Mouse (Mus musculus): Measurements from ENCODE around the gene Klk6. TPM values are rescaled to one million over a fixed set of nuclear protein-coding genes. Genes with fewer than 3 reads are reported as not detected.

Klk6 gene
- polyA plus RNA-seq, 1 experiment: not detected

GRCm38 (mm10) chr7:43796355-43796754, 27.9 kb upstream of the Klk6 start:
- TF ChIP-seq POLR2A (IDR thresholded peaks at IDR 0.05; ENCODE audit: control insufficient read depth, low read depth, low read length) (no peak), CTCF (IDR thresholded peaks at IDR 0.05; ENCODE audit: control insufficient read depth, insufficient read depth, insufficient replicate concordance, low read depth, low read length) (no peak)
- Histone ChIP-seq H3K4me1 (ENCODE audit: control insufficient read depth, insufficient read depth, low read length) (peaks cover 6% of the 10 kb centered on the region), H3K36me3 (ENCODE audit: control insufficient read depth, insufficient read depth, low read length) (no peaks in the 10 kb centered on the region), H3K27ac (ENCODE audit: control insufficient read depth, insufficient read depth, low read depth, low read length) (no peak overlapping the region), H3K27me3 (ENCODE audit: control insufficient read depth, insufficient read depth, low read length) (no peaks in the 10 kb centered on the region), H3K4me3 (ENCODE audit: control insufficient read depth, low read depth, low read length) (no peak overlapping the region)

- no peak for TF ChIP-seq CTCF (IDR thresholded peaks at IDR 0.05; ENCODE audit: control insufficient read depth, insufficient read depth, insufficient replicate concordance, low read depth, low read length)
- TF ChIP-seq POLR2A (IDR thresholded peaks at IDR 0.05; ENCODE audit: control insufficient read depth, low read depth, low read length): no peak
- Histone ChIP-seq H3K27ac (ENCODE audit: control insufficient read depth, insufficient read depth, low read depth, low read length) (no peak within 1 kb of the TSS), H3K27me3 (ENCODE audit: control insufficient read depth, insufficient read depth, low read length) (no peaks in the 10 kb centered on the region), H3K4me3 (ENCODE audit: control insufficient read depth, low read depth, low read length) (peak within 1 kb of the TSS; percentile 61), H3K4me1 (ENCODE audit: control insufficient read depth, insufficient read depth, low read length) (peaks cover 6% of the 10 kb centered on the region), H3K36me3 (ENCODE audit: control insufficient read depth, insufficient read depth, low read length) (no peaks in the 10 kb centered on the region)
Measured at GRCm38 (mm10) chr7:43797333-43797769, 26.9 kb upstream of the Klk6 start, which contains the start of gene Klk8. TSS of gene Klk8 (plus strand) at chr7:43797577.

GRCm38 (mm10) chr7:43797844-43798462, 26.3 kb upstream of the Klk6 start:
- no peak for TF ChIP-seq POLR2A (IDR thresholded peaks at IDR 0.05; ENCODE audit: control insufficient read depth, low read depth, low read length)
- no peak overlapping the region for H3K27ac ChIP-seq (ENCODE audit: control insufficient read depth, insufficient read depth, low read depth, low read length)
- no peaks in the 10 kb centered on the region for H3K27me3 ChIP-seq (ENCODE audit: control insufficient read depth, insufficient read depth, low read length)
- H3K4me1 ChIP-seq (ENCODE audit: control insufficient read depth, insufficient read depth, low read length): peaks cover 6% of the 10 kb centered on the region
- H3K4me3 ChIP-seq (ENCODE audit: control insufficient read depth, low read depth, low read length): no peak overlapping the region
- no peaks in the 10 kb centered on the region for H3K36me3 ChIP-seq (ENCODE audit: control insufficient read depth, insufficient read depth, low read length)

GRCm38 (mm10) chr7:43799876-43800275, 24.4 kb upstream of the Klk6 start:
- Histone ChIP-seq H3K4me1 (ENCODE audit: control insufficient read depth, insufficient read depth, low read length) (peaks cover 6% of the 10 kb centered on the region), H3K36me3 (ENCODE audit: control insufficient read depth, insufficient read depth, low read length) (no peaks in the 10 kb centered on the region), H3K27ac (ENCODE audit: control insufficient read depth, insufficient read depth, low read depth, low read length) (no peak overlapping the region), H3K27me3 (ENCODE audit: control insufficient read depth, insufficient read depth, low read length) (no peaks in the 10 kb centered on the region), H3K4me3 (ENCODE audit: control insufficient read depth, low read depth, low read length) (no peak overlapping the region)
- TF ChIP-seq POLR2A (IDR thresholded peaks at IDR 0.05; ENCODE audit: control insufficient read depth, low read depth, low read length): no peak
- TF ChIP-seq CTCF (IDR thresholded peaks at IDR 0.05; ENCODE audit: control insufficient read depth, insufficient read depth, insufficient replicate concordance, low read depth, low read length): no peak

- Histone ChIP-seq H3K36me3 (ENCODE audit: control insufficient read depth, insufficient read depth, low read length) (no peaks in the 10 kb centered on the region), H3K4me3 (ENCODE audit: control insufficient read depth, low read depth, low read length) (no peak within 1 kb of the TSS), H3K4me1 (ENCODE audit: control insufficient read depth, insufficient read depth, low read length) (no peaks in the 10 kb centered on the region), H3K27me3 (ENCODE audit: control insufficient read depth, insufficient read depth, low read length) (no peaks in the 10 kb centered on the region), H3K27ac (ENCODE audit: control insufficient read depth, insufficient read depth, low read depth, low read length) (no peak within 1 kb of the TSS)
- no peak for TF ChIP-seq POLR2A (IDR thresholded peaks at IDR 0.05; ENCODE audit: control insufficient read depth, low read depth, low read length)
- TF ChIP-seq CTCF (IDR thresholded peaks at IDR 0.05; ENCODE audit: control insufficient read depth, insufficient read depth, insufficient replicate concordance, low read depth, low read length): no peak
Measured at GRCm38 (mm10) chr7:43810994-43811393, 13.3 kb upstream of the Klk6 start, which contains the start of gene Klk7. TSS of gene Klk7 (plus strand) at chr7:43811294.

- Histone ChIP-seq H3K36me3 (ENCODE audit: control insufficient read depth, insufficient read depth, low read length) (no peaks in the 10 kb centered on the region), H3K27ac (ENCODE audit: control insufficient read depth, insufficient read depth, low read depth, low read length) (no peak overlapping the region), H3K4me3 (ENCODE audit: control insufficient read depth, low read depth, low read length) (no peak overlapping the region), H3K27me3 (ENCODE audit: control insufficient read depth, insufficient read depth, low read length) (no peaks in the 10 kb centered on the region), H3K4me1 (ENCODE audit: control insufficient read depth, insufficient read depth, low read length) (no peaks in the 10 kb centered on the region)
- TF ChIP-seq CTCF (IDR thresholded peaks at IDR 0.05; ENCODE audit: control insufficient read depth, insufficient read depth, insufficient replicate concordance, low read depth, low read length) (no peak), POLR2A (IDR thresholded peaks at IDR 0.05; ENCODE audit: control insufficient read depth, low read depth, low read length) (no peak)
Measured at GRCm38 (mm10) chr7:43815211-43815610, 9.1 kb upstream of the Klk6 start.

GRCm38 (mm10) chr7:43816746-43817145, 7.6 kb upstream of the Klk6 start:
- H3K4me1 ChIP-seq (ENCODE audit: control insufficient read depth, insufficient read depth, low read length): no peaks in the 10 kb centered on the region
- H3K36me3 ChIP-seq (ENCODE audit: control insufficient read depth, insufficient read depth, low read length): no peaks in the 10 kb centered on the region
- TF ChIP-seq CTCF (IDR thresholded peaks at IDR 0.05; ENCODE audit: control insufficient read depth, insufficient read depth, insufficient replicate concordance, low read depth, low read length) (no peak), POLR2A (IDR thresholded peaks at IDR 0.05; ENCODE audit: control insufficient read depth, low read depth, low read length) (no peak)
- H3K4me3 ChIP-seq (ENCODE audit: control insufficient read depth, low read depth, low read length): no peak overlapping the region
- no peak overlapping the region for H3K27ac ChIP-seq (ENCODE audit: control insufficient read depth, insufficient read depth, low read depth, low read length)
- H3K27me3 ChIP-seq (ENCODE audit: control insufficient read depth, insufficient read depth, low read length): no peaks in the 10 kb centered on the region

Measured in testis, adult 2 months (tissue).